Mouse (Mus musculus) stomach, embryonic 14.5 days (tissue): ENCODE data around the gene Olfr104-ps. TPM values are rescaled to one million over a fixed set of nuclear protein-coding genes. Genes with fewer than 3 reads are reported as not detected.

Experiments used
- polyA plus RNA-seq: library from polyadenylated mRNA; unstranded; fragments of >200 nt; fragmentation: Nextera tagmentation; extraction: Ambion mirVana; gene quantifications from 2 replicates; pipeline ENCODE4 v1.2.1, GENCODE M21; 2014

Gene Olfr104-ps
- polyA plus RNA-seq, 1 experiment from 2014 or later: not detected

Other genes starting within 250 kb of the Olfr104-ps start
- gene Olfr92, start 239.5 kb upstream of the Olfr104-ps start, polyA plus RNA-seq: not detected in 2 replicates
- gene Olfr93, start 198.1 kb upstream of the Olfr104-ps start, polyA plus RNA-seq: not detected in 2 replicates
- gene Ubd, start 165.7 kb upstream of the Olfr104-ps start, polyA plus RNA-seq: not detected in 2 replicates
- not detected in 2 replicates for gene Olfr94, start 158.6 kb upstream of the Olfr104-ps start, polyA plus RNA-seq
- gene Olfr95, start 146.5 kb upstream of the Olfr104-ps start, polyA plus RNA-seq: not detected in 2 replicates
- not detected in 2 replicates for gene Olfr96, start 139.4 kb upstream of the Olfr104-ps start, polyA plus RNA-seq
- gene Olfr97, start 122.3 kb upstream of the Olfr104-ps start, polyA plus RNA-seq: not detected in 2 replicates
- not detected in 2 replicates for gene Olfr98, start 95.8 kb upstream of the Olfr104-ps start, polyA plus RNA-seq
- gene H2-M3, start 89.4 kb upstream of the Olfr104-ps start, polyA plus RNA-seq: 2.9 and 4.3 TPM in 2 replicates
- not detected in 2 replicates for gene Olfr99, start 76.1 kb upstream of the Olfr104-ps start, polyA plus RNA-seq
- not detected in 2 replicates for gene Olfr101, start 55.3 kb upstream of the Olfr104-ps start, polyA plus RNA-seq
- gene Olfr102, start 42.5 kb upstream of the Olfr104-ps start, polyA plus RNA-seq: not detected in 2 replicates
- not detected in 2 replicates for gene Olfr103, start 19.9 kb upstream of the Olfr104-ps start, polyA plus RNA-seq
- not detected in 2 replicates for gene Olfr105-ps, start 19.5 kb downstream of the Olfr104-ps start, polyA plus RNA-seq
- not detected in 2 replicates for gene Olfr106-ps, start 30.8 kb downstream of the Olfr104-ps start, polyA plus RNA-seq
- gene Olfr107, start 39.6 kb downstream of the Olfr104-ps start, polyA plus RNA-seq: not detected in 2 replicates
- gene Olfr108, start 85.9 kb downstream of the Olfr104-ps start, polyA plus RNA-seq: not detected in 2 replicates
- gene Olfr109, start 99.3 kb downstream of the Olfr104-ps start, polyA plus RNA-seq: not detected in 2 replicates
- not detected in 2 replicates for gene H2-M2, start 124.0 kb downstream of the Olfr104-ps start, polyA plus RNA-seq
- not detected in 2 replicates for gene Olfr110, start 132.9 kb downstream of the Olfr104-ps start, polyA plus RNA-seq
- not detected in 2 replicates for gene Olfr111, start 148.4 kb downstream of the Olfr104-ps start, polyA plus RNA-seq
- gene Olfr112, start 209.9 kb downstream of the Olfr104-ps start, polyA plus RNA-seq: not detected in 2 replicates
- gene Olfr113, start 218.1 kb downstream of the Olfr104-ps start, polyA plus RNA-seq: not detected in 2 replicates
- gene Olfr114, start 233.2 kb downstream of the Olfr104-ps start, polyA plus RNA-seq: not detected in 2 replicates